Mouse (Mus musculus) thymus, adult 18-20 months (tissue): ENCODE results near the gene Ttll11.

Source experiments
- DNase-seq, 2 experiments: peaks; one replicate each; pipeline ENCODE4 v3.0.0; 2022; ENCODE audit warnings: mixed read lengths in 2 of 2

Gene Ttll11

DNA sequence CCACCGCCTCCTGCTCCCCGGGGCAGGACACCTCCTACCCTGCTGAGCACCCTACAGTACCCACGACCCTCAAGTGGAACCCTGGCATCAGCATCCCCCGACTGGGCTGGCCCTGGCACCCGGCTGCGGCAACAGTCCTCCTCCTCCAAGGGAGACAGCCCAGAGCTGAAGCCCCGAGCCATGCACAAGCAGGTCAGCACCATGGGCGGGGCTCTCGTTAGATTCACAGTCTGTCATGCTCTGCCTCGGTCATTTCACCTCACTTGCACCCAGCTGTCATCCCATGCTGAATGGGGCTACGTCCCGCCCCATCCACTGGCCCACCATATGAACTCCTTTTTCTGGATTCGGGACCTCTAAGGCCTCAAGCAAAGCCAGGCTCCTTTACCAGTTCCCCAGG lies 259.2 kb downstream of the Ttll11 start:
- DNase-seq: no peak

DNA sequence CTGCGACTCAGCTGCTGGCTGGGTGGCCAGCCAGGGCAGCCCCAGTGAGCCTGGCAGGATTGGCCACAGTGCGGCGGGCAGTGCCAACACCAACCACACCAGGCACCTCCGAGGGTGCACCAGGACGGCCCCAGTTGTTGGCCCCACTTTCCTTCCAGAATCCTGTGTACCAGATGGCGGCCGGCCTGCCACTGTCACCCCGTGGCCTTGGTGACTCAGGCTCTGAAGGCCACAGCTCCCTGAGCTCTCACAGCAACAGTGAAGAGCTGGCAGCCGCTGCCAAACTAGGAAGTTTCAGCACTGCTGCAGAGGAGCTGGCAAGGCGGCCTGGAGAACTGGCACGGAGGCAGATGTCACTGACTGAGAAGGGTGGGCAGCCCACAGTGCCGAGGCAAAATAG lies 259.6 kb downstream of the Ttll11 start:
- DNase-seq: no peak

DNA sequence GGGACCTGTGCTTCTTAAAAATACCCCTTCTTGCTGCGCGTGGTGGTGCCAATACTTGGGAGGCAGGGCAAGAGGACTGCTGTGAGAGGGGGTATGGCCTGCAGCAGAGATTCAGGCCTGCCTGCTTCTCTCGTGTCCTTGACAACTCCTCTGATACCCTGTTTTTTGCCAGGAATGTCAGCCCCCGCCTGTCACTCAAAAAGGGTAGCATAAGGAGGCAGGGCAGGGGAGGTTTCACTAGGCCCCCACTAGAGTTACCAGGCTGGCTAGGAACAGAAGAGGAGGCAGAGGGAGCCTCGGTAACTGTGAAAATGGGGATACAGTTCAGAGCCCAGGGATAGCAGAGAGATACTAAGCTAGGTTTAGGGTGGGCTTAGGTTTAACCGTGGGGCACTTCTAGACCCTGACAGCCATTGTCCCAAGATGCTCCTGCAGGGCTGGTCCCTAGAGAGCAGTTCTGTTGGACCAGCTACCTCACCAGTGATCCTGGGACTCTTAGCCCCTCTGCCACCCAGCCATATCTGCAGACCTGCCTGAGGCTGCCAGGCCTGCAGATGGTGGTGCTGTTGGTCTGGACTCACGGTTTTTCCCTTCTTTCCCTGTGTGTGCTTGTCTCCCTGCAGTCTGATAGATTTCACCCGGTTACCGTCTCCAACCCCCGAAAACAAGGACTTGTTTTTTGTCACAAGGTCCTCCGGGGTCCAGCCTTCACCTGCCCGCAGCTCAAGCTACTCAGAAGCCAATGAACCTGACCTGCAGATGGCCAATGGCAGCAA lies 260.3 kb downstream of the Ttll11 start:
- no peak for DNase-seq

DNA sequence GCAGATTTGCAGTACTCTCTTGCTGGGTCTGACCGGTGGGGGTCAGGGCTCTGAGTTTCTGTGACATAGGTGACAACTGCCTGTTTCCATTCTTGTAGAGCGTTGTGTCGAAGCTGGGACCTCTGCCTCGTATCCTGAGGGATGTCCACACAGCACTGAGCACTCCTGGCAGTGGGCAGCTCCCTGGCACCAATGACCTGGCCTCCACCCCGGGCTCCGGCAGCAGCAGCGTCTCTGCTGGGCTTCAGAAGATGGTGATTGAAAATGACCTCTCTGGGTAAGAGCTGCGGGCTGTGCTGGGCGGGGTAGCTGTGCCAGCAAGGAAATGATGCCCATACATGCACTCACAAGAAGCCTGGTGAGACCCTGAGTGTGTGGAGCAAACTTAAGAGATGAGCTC lies 261.1 kb downstream of the Ttll11 start:
- no peak for DNase-seq

DNA sequence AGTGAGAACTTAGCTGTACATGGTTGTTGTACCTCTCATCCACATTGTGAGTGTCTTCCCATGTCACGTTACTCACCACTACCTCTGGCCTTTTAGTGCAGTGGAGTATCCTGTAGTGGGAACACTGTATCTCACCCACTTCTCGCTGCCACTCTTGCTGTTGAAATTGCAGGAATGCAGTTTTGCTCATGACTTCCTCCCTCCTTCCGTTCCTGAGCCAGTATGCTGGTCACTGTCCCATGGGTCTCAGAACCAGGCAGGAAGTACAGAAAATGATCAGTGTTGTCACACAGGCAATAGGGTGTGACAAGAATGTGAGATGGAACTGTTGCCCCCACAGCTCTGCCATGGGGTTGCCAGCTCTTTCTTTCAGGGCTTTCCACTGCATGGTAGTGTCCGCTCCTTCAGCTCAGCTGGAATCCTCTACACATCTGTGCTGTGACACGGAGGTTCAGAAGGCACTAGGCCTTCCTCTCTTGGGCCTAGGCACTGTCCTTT lies 261.7 kb downstream of the Ttll11 start:
- no peak for DNase-seq

DNA sequence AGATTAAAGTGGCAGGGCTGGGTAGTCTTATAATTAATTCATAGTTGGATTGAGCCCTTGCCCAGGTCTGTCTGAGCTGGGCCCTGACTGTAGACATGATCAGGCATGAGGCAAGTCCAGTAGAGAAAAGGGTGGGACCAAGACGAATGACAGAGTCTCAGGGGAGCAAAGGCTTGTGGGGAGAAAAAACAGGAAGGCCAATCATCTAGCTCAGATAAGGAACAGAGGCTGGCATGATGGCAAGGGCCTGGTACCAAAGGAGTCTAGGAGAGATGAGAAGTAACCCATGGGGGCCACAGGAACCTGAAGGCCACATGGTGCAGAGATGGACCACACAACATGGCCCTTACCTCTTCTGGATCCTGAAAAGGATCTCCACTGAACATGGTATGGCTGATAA lies 263.5 kb downstream of the Ttll11 start:
- DNase-seq: no peak

DNA sequence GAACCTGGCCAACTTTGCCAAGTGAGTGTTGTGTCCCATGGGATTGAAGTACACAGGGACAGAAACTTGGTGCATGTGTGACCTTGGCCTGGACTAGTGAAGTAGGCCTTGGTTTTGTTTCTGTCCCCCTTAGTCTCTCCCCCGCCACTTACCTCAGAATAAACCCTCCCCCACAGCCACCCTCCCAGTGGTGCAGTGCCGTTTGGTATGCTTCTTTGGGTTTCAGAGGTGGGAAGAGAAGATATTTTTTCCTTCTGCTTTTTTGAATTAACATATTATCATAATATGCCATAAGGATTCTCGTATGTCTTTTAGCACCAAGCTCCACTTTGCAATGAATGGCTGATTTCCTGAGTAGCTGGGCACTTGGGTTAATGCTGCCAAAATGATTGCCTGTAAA lies 264.2 kb downstream of the Ttll11 start:
- DNase-seq: no peak

DNA sequence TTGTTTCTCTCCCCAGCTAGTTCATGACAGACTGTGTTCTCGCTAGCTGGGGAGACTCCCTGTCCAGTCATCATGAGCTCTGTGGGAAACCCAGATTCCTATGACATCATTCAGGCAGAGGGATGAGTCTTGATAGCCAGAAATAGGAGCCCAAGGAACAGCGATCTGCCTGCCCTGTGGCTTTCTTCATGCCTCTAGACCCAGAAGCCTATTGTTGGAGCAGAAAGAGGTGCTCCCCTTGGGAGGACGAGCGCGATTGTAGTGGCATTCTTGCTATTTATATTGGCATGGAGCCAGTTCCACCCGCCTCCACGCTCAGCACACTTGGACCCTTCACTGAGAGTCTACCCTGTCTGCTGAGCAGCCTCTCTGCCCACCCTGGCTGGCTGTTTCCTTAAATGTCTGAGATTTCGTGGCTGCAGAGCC lies 265.0 kb downstream of the Ttll11 start:
- no peak for DNase-seq

DNA sequence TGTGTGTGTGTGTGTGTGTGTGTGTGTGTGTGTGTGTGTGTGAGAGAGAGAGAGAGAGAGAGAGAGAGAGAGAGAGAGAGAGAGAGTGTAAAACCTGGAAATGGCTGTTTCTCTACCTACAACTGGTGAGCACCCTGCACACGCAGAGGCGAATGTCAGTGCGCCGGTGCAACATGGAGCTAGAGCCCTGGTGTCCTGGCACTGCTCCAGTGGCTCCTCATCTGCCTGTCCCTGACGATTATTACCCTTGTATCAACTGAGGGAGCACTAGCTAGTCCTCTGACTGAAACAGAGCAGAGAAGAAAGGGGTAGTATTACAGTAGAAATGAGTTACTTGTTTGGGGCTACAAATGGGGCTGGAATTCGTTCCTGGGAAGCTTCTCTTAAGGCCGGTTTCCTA lies 266.3 kb downstream of the Ttll11 start:
- no peak for DNase-seq

DNA sequence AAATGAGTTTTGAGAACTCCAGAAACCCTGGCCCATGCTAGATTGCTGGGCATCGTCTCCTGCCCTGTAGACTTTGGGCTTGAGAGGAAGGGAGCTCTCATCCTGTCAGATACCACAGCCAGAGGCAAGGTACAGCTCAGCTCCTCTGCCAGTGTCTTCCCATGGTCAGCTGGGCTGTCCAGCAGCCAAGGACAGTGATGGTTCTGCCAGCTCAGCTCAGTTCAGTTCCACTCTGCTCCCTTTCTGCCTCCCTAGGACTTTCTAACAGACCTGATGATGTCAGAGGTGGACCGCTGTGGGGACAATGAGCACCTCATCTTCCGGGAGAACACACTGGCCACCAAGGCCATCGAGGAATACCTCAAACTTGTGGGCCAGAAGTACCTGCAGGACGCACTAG lies 267.1 kb downstream of the Ttll11 start:
- DNase-seq: no peak

DNA sequence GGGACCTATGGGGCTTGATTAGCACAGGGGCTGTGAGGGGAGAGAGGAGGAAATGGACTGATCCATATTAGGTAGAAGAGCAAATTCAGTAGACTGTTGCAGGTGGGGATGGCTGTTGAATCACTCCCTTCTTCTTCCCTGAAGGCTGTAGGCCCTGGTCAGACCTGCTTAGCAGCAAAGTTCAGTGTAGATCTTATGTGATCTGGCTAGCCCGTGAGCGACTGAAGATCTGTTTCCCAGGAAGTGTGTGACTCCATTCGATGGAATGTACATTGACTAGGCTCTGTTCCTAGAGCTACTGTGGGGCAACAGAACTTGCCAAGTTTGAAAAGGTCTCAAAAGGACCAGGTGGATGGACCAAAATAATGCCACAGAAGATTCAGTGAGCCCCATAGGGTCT lies 276.5 kb downstream of the Ttll11 start:
- no peak for DNase-seq

DNA sequence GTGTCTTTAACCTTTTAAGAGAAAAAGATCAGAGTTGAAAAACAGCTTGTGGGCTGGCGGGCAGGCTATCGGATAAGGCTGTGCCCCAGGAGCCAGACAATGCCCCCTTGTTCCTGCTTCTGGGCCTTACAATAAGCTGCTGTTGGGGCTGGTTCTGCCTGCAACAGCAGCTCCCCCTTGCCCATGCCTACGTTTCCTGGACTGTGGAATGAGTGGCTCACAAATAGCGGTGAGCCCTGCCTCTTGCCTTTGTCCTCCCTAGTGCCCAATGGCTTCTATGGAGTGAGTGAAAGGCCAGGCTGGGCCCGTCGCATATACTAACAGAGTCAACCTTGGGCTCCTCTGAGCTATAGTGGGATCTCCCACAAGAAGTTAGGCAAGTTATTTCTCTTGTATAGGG lies 277.1 kb downstream of the Ttll11 start:
- no peak for DNase-seq

DNA sequence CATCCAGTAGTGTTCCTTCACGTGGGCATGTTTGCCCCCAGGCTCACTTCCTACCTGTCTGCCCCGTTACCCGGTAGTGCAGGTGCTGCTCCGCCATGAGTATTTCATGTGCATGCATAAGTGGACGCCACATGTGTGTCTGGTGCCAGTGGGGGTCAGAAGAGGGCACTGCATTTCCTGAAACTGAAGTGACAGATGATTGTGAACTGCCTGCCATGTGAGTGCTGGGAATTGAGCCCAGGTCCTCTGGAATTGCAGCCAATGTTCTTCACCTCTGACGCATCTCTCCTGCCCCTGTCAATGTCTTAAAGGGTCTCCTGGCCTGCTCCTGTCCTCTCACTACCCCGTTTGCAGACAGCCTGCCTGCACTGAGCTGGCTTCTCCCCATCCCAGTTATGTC lies 277.7 kb downstream of the Ttll11 start:
- DNase-seq: no peak
